Mouse (Mus musculus): ENCODE results near the gene Sertad2. TPM values are rescaled to one million over a fixed set of nuclear protein-coding genes. Genes with fewer than 3 reads are reported as not detected.

Sertad2 gene
- total RNA-seq, 2 experiments from 2014 or later = 23.0 to 28.5 TPM

GRCm38 (mm10) chr11:20679396-20679795 lies 136.3 kb downstream of the Sertad2 start:
- Histone ChIP-seq H3K4me3 (no peak overlapping the region), H3K27ac (no peak overlapping the region)
- DNase-seq (ENCODE audit: extremely low spot score in 1 of 2, low spot score in 2 of 2) = no peak
- TF ChIP-seq CTCF (IDR thresholded peaks at IDR 0.05) = no peak
- intact Hi-C loops (cut with DNase I) = no loop called here

GRCm38 (mm10) chr11:20680781-20681180 lies 137.7 kb downstream of the Sertad2 start:
- TF ChIP-seq CTCF (IDR thresholded peaks at IDR 0.05) = no peak
- intact Hi-C loops (cut with DNase I) = no loop called here
- Histone ChIP-seq H3K27ac (no peak overlapping the region), H3K4me3 (no peak overlapping the region)
- DNase-seq (ENCODE audit: extremely low spot score in 1 of 2, low spot score in 2 of 2) = no peak

DNA sequence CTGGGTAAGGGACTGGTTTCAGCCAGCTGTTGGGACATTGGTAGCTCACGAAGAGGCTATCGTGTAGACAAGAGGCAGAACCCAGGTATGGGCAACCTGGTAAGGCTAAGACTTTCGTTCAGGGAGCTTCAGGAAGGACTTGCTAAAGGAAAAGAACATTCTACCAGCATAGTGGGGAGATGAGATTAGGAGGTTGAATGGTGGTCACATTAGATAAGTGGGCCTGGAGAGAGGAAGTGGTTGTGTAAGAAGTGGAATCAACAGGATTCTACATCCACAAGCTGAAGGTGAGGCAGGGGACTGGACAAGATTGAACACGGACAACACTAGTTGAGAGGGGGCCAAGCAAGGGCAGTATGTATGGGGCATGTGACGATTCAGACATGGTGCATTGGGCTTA lies 138.6 kb downstream of the Sertad2 start:
- no peak overlapping the region for H3K27ac ChIP-seq
- TF ChIP-seq CTCF (IDR thresholded peaks at IDR 0.05) = no peak
- intact Hi-C loops (cut with DNase I) = no loop called here
- H3K4me3 ChIP-seq = no peak overlapping the region
- DNase-seq (ENCODE audit: extremely low spot score in 1 of 2, low spot score in 2 of 2) = no peak

DNA sequence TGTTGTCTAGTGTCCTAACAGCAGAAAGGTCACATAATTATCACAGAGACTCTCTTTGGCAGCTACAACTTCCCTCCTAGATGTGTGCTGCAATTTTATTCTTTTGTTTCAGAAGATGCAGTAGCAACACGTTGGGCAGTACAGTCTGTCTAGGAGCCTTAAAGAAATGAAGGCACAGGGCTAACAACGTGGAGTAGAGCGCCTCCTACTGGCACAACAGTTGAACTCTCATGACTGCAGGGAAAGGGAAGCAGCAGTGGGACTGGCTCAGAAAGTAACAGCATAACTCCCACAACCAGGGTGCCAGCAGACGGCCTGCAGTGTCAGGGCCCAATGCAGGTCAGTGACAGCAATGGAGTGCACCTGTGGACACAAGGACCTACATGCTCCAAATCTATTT lies 147.9 kb downstream of the Sertad2 start:
- no peak overlapping the region for H3K4me3 ChIP-seq
- intact Hi-C loops (cut with DNase I) = loop anchor here (1.0 to 2.0 kb wide), 2 partner anchors 236 to 244 kb away; no protein-coding TSS in a partner anchor
- peak; percentile 88 for TF ChIP-seq CTCF (IDR thresholded peaks at IDR 0.05)

More for the DNA sequence above, 147.9 kb downstream of the Sertad2 start:
- peak; percentile 51 to 59 for DNase-seq (ENCODE audit: extremely low spot score in 1 of 2, low spot score in 2 of 2)
- no peak overlapping the region for H3K27ac ChIP-seq

Other genes with a start within 250 kb of the Sertad2 start
- gene Slc1a4, start 210.5 kb upstream of the Sertad2 start, total RNA-seq (2021) = 10 to 100 TPM; 39.3 to 40.5 TPM
- gene Aftph, start 198.3 kb downstream of the Sertad2 start, total RNA-seq (2021) = 10 to 100 TPM; 92.0 to 92.7 TPM